Mouse (Mus musculus) E14TG2a.4 (cell line): ENCODE measurements around the gene Usp48.

Experiments
- CTCF ChIP-seq: conservative IDR thresholded peaks from 2 replicates; pipeline ENCODE4 v1.5.1; 2014; ENCODE audit warnings: low read length
- NANOG ChIP-seq: IDR thresholded peaks from 2 replicates; pipeline ENCODE4 v1.6.1; 2014; ENCODE audit warnings: borderline replicate concordance, low read length, mixed read lengths
- POU5F1 ChIP-seq: IDR thresholded peaks from 2 replicates; pipeline ENCODE4 v1.6.1; 2014; ENCODE audit warnings: low read length, borderline replicate concordance

DNA sequence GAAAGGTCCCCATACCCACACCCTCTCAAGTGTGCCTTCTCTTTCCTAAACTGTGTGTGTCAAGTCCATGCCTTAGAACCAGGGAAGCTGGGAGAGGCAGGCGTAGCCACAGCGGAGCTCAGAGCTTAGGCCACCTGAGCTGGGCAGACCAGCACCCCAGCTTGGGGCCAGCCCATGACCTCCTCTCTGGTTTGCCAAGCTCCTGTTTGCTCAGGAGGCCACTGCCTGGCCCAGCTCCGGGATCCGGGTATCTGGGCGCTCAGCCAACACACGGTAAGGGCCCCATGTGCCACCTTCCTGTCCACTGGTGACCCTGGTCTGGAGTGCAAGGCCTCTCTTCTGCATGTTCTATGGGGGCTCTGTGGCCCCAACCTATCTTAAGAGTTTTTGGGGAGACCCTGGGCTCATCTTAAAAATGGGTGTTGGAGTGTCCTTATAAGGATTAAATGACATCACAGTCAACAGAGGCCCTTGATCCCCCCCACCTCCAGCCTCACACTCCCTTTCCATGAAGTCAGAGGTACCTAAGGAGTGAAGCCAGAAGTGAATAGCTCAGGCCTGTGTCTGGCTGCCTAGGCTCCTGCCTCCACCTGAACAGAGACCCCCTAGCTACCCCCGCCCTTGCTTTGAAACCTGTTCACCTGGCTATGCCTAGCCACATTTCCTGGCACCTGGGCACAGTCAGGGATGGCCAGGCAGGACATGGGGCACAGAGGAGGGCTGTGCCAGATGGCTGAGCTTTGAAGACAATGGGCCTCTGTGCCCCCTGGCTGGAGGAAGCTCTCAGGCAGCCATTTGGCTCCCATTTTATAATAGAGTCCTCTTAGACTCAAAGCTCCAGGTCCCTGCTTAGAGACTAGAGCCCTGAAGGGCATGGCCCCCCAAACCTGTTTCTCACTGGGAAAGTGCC lies 104.8 kb downstream of the Usp48 start:
- no peak for TF ChIP-seq CTCF
- TF ChIP-seq POU5F1: no peak
- TF ChIP-seq NANOG: no peak
